Mouse (Mus musculus): ENCODE data around the gene Zpbp2.
A peak's percentile ranks its signal among the peaks of the same experiment; 100 is the strongest.

Zpbp2 gene

GRCm38 (mm10) chr11:98560942-98561341 is 10.0 kb downstream of the Zpbp2 start:
- DNase-seq, result no peak

GRCm38 (mm10) chr11:98563025-98563424 is 12.1 kb downstream of the Zpbp2 start:
- DNase-seq, result no peak

DNA sequence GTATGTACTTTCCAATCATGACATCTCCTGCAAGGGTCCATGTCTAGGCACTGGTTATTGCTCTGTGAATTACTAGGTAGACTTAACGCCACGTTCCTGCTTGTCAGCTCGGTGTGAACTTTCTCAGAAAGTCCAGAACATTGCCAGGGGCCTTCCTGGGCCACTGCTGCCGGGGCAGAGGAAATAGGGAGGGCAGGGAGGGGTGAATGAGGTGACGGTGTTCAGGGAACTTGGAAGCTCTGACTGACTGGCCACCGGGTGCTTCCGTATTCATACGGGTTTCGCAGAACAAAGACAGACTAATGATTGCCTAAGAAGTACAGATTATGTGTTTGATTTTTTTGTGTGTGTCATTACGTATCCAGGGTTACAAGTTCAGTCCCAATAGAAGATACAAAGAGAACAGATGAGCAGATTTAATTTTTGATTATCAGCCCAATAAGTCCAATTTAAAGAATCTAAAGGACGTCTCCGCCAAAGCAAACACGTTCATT is 13.1 kb downstream of the Zpbp2 start:
- DNase-seq, result no peak

DNA sequence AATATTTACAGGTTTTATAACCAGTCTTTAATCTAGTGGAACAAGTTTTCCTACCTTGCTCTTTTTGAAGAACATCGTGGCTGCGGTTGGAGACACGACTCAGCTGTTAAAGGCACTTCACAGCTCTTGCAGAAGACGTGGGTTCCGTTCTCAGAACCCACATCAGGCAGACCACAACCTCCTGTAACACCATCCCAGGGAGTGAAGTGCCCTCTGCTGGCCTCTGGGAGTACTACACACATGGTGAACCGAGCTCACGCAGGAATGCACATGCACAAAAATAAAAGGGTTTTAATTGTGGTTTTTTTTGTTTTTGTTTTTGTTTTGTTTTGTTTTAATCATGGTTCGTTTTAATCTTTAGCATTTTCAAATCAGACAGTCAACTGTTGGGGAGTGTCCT is 17.4 kb downstream of the Zpbp2 start:
- DNase-seq, result no peak

DNA sequence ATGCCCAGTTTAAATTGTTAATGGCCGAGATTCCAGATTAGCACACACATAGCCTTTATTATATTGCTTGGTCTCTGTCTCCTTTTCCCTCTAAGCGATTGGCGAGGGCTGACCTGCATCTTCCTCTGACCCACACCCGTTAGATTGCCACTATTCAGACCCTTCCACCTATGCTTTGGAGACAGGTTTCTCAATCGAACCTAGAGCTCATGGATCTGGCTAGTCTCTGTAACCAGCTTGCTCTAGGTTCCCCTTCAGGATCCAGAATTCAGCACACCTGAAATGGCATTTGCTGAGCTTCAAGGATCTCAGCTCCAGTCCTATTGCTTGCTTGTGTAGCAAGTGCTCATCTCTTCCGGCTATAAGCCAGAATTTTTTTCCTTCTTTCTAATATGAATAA is 18.6 kb downstream of the Zpbp2 start:
- DNase-seq, result no peak

DNA sequence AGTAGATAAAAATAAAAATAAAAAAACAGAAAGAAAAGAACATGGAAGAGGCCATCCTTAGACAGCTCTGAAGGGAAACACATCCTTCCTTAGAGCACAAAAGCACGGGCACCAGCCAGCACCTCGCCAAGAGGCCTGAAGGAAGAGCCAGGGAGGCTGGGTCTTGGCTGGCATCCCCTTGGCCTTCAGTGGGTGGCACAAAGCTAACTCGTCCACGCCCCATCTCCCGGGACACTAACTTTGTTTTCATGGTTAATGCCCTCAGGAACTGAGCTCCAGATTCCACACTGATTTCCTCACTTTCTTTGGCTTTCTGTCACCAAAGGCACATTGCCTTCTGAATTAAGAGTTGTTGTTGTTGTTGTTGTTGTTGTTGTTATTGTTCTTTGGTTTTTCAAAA is 26.9 kb downstream of the Zpbp2 start:
- no peak for DNase-seq

- DNase-seq, result no peak
These were observed 29.6 kb downstream of the Zpbp2 start for GRCm38 (mm10) chr11:98580301-98581121.

DNA sequence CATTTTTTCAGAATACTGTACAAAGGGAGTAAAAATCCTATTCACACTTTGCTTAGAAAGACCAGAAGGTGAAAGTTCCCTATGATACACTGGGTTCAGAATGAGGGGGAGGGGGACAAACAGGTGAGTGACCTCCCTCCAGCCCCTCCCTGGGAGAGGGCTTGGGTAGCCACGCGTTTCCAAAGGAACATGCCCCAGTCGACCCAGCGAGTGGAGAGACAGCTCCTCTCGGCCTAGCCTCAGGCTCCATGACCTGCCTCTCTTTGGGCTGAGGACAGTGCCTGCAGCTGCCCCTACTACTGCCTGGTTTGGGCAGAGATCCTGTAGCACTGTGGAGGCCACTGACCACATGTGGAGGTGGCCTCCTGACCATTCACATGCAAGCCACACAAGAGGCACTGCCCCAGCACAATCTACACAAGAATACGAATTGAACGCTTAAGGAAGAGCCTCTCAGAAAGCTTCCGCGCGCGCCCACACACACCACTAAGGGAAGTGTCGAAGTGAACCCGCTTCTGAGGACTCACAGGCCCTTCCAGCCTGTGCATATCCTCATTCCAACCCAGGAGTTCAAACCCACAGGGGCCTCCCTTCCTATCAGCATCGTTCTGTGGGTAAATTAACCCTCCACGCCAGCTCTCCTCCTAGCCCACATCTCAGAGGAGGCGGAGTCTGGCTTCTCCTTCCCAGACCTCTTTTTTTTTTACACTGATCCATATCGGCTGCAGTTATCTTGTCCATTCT is 30.6 kb downstream of the Zpbp2 start:
- DNase-seq, result no peak

- DNase-seq, result no peak
These were observed 31.1 kb downstream of the Zpbp2 start for GRCm38 (mm10) chr11:98582030-98582388.

DNA sequence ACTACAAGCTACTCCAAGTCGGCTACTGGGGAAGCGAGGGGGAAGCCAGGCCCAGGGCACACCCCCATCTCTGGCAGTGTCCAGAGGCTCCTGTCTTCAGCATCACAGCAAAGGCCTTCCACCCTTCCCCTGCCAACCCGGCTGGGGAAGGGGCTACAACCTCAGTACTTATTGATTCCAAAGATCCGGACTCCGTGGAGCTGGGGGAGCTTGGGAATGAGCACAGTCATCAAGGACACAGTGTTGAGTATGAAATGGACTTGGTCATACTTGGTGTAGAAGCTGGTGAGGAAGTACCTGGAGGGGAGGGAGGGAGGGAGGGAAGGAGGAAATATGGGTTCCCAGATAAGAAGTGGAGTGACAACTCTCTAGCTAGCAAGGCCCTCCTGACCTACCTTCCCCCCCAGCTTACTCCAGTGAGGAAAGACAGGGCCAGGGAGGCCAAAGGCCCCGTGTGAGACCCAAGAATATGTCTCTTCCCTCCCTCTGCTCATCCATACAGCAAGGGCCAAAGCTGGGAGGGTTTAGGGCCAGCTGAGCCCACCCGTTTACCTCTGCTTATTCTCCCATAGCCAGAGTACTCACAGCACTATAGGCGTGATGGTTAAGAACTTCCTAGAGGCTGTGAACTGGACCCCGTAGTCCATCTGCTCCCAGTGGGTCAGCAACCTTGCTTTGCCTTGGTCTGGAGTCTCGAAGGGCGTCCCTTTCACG is 31.8 kb downstream of the Zpbp2 start:
- DNase-seq, result no peak

GRCm38 (mm10) chr11:98583265-98583552 is 32.3 kb downstream of the Zpbp2 start:
- no peak for DNase-seq

DNA sequence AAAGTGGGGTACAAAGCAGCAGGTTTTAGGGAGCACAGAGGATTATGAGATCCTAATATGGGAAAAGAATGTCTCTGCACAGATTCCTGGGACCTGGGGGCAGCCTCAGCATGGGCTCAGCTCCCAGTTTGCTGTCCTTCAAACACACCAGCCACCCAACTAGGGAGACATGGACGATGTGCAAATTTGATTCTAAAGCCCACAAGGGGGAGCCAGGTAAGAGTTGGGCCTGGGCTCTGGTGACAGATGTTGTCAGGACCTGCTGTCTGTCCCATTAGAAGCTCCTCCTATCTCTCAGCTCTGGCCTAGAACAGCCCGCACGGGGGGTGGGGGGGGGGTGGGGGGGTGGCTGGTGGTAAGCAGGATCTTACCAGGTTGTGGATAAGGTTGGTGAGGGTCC is 32.7 kb downstream of the Zpbp2 start:
- DNase-seq, result no peak

DNA sequence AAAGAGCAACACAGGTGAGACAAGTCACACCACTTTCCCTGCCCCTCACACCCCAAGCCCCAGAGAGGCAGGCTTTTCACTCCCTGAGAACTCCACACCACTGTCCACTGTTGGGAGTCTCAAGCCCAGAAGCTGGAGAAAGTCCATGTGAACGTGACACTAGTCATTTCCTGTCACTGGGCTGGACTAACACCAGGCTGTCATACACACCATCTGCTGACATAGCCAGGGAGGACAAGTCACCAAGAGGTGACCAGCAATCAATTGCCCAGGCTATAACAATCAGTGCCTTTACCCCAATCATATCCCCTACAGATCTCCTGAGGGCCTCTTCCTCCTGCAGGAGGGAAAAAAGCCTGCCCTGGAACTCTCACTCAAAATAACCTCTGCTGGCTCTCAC is 33.2 kb downstream of the Zpbp2 start:
- DNase-seq, result no peak

DNA sequence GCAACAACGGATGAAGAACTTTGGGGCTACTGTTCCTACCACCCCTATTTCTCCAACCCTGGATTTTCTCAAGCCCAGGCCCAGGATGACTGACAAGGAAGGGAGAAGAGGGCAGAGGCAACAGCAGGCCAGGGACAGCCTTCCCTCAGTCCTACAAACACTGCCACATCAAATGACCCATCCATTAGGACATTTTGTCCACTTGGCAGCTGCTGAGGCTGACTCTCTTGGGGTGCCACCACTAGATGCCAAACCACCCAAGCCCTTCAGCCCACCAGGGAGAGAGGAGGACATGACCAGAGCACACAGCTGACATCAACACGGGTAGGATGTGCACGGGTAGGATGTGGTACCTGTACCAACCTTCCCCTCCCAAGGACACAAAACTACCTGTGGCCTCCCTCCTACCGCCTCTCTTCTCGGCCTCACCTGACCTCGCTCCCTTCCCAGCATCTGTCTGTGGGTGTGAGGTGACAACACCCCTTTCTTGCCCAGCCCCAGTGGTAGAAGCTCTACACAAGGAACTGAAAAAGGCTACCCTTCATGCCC is 33.8 kb downstream of the Zpbp2 start:
- no peak for DNase-seq

DNA sequence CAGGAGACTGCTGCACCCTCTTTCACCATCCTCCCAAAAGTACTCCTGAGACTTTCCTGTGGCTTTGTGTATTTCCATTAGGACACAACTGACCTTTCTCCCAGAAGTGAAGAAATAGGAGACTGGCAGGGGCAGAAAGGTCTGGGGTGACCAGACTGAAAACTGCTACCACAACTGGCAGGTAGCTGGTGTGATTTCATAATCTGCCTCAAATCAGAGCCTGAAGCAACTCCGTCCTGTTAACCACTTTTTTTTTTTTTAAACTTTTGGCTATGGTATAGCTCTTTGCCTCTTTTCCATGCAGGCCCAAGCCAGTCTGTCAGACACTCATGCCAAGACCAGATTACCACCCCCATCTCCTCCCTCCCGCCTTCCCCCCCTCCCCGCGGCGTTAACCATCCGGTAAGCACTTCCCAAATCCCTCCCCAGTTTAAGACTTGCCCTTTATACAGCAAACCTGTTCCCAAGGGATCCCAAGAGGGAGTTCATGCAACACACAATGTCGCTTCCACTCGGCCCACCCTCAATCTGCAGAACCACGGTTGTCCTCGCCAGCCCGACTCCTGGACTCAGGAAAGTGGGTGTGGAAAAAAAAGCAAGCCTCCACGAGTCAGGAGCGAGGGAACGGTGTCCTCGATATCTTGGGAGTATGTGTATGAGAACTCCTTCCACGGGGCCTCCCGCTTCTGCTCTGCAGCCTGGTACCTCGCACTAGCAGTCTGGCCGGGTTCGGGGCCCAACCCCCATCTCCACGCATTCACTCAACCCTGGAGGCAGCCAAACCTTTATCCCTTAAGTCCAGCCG is 35.4 kb downstream of the Zpbp2 start:
- no peak for DNase-seq

DNA sequence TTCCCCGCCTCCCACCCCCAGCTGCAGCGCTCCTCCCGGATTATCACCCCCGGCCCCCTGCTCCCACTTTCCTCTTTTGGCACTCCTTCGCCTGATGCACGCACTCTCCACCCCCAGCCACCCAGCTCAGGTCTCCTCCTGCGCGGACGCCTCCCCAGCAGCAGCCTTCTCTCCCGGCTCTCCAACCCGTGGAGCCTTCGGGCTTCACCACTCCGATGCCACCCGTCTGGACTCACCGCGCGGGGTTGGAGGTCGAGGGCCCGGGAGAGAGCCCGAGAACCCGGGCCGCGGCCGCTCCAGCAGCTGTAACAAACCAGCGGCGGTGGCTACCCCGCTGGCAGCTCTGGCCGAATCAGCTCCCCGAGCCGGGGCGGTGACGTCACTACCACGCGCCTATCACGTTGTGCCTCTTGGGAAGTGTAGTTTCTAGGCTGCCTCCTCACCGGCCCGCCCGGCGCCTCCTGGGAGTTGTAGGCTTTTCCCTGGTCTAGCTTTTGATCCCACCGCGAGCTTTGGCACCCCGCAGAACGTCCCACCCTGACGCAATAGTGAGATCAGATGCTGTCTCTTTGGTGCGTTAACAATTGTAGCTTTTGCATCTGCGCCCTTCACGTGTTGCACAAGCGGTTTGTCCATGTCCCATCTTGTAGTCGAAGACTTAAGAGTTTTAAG is 36.1 kb downstream of the Zpbp2 start, which contains the start of gene Ormdl3:
Gene Ormdl3 (minus strand): TSS at position 477 of the 672 bp plus-strand sequence.
- DNase-seq, result peak; percentile 99

- DNase-seq, result peak; percentile 87 to 93
These were observed 37.0 kb downstream of the Zpbp2 start for GRCm38 (mm10) chr11:98587684-98588546.

DNA sequence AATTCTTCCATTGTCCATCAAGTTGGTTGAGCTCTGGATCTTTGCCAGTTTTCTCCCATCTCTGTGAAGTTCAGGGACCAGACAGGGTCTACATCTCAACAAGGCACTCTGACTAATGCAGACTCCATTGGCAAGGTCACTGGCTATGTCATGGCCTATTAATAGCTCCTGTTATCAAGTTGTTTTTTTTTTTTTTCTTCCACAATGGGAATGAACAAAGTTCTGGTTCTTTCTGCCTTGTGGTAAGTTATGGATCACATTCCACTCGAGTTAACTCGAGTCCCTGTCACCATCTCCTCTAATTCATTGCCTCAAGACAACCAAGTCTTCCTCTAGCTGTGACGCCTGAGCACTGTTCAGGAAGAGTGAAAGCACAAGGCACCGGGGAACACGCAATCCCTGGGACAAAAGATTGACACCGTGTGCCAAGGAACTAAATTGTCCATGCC is 38.0 kb downstream of the Zpbp2 start:
- no peak for DNase-seq

- peak in 1 of 2 experiments; percentile 6 for DNase-seq
These were observed 38.4 kb downstream of the Zpbp2 start for GRCm38 (mm10) chr11:98589306-98589705.

DNA sequence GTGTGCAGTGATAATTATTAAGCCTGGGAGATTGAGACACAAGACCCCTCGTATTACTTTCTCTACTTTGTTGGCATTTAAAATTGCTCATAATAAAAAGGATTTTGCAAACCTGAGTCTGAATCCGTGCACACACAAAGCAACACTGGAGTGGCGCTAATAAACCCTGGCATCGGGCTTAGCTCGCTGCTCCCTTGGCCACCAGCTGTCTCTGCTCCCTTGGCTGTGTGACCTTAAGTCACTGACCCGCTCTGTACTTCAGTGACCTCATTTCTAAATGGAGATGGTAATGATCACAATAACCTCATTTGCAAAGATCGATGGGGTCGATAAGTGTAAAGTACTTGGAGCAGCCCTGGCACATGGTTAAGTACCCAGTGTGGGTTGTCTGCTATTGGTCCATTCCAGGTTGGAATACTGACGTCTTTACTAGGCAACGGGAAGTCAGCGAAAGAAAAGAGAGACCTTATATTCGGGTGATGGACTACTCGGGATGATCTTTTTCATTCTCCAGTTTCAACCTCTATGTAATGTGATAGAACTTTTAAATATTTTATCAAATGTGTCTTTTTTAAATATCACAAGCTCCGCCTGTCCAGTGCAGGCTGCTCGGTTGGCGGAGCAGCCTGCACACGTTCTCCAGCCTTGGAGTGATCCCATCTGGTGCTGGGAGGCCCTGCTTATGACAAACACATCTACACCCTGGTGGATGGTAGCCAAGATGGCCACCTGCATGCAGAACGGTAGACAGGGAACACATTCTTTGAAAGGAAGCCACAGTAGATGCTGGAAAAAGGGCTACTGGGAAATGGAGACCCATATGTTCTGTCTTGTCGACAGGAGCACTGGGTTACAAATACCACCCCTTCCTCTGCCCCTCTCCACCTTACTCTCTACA is 39.9 kb downstream of the Zpbp2 start:
- peak in 1 of 2 experiments; percentile 21 for DNase-seq

Measured in lung, postnatal 4 days (tissue).